Mouse (Mus musculus) natural killer cell, adult 2 months (primary cell): ENCODE measurements around the gene 4931406C07Rik.

Experiments used
- DNase-seq, 2 experiments: peaks; one replicate each; pipeline ENCODE4 v3.0.0; 2022; ENCODE audit warnings: low spot score in 2 of 2

Gene 4931406C07Rik

GRCm38 (mm10) chr9:15289251-15289650 is 17.0 kb downstream of the 4931406C07Rik start:
- no peak for DNase-seq

- no peak for DNase-seq
These were observed 17.8 kb downstream of the 4931406C07Rik start for GRCm38 (mm10) chr9:15288402-15288801.

GRCm38 (mm10) chr9:15287846-15288245 is 18.4 kb downstream of the 4931406C07Rik start:
- no peak for DNase-seq

DNA sequence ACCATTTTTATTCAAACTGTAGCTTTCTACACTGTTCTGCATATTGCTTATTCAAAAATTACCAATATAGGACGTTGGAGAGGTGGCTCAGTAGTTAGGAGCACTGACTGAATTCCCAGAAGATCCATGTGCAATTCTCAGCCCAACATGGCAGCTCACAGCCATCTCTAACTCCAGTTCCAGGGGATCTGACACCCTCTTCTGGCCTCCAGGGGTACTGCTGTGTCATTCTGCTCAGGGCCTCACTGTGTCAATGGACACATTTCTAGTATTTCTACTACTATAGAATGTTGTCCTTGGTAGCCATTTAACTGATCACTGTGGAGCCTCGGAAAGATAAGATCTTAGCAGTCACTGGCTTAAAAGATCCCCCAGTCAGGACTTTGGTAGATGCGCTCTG is 20.8 kb downstream of the 4931406C07Rik start:
- DNase-seq, result peak in 1 of 2 experiments; percentile 17

DNA sequence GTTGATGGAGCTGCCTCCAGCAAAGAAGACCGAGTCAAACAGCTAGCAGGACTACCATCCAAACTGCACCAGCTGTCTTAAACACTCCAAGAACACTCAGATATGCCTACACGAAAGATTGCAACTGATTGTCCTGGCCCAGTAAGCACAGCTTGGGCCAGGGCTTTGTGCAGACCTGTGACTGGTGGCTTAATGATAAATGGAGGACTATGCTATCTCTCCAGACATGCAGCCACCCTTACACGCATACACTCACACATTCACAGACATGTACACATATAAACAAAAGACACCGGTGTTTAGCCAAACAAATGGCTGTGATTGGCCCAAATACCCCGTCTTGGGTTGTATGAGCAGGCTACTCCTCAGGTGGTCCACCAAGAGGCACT is 25.8 kb downstream of the 4931406C07Rik start:
- no peak for DNase-seq

- DNase-seq, result peak; percentile 89 to 91
These were observed 26.4 kb downstream of the 4931406C07Rik start, which contains the start of gene Med17 for GRCm38 (mm10) chr9:15279649-15280490. Med17 (minus strand) TSS chr9:15279931.

GRCm38 (mm10) chr9:15279139-15279648 is 27.1 kb downstream of the 4931406C07Rik start:
- no peak for DNase-seq

- DNase-seq, result no peak
These were observed 27.9 kb downstream of the 4931406C07Rik start for GRCm38 (mm10) chr9:15278343-15278742.

DNA sequence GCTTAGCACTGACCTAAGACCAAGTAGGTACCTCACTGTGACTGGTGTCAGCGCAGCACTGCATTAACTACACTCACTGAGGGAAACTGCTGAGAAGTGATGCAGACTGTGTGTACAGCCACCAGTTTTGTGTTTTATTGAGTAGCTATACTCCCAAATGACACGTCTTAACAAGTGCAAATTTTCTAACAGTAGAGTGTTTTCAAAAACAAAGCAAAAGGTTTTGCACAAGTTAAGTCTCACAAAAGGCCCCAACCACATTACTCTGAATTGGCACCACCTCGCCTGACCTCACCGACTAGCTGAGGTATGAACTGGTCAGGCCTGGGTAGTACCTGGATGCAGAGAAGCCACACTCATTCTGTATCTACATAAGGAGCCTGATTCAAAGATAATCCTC is 29.4 kb downstream of the 4931406C07Rik start:
- DNase-seq, result no peak

DNA sequence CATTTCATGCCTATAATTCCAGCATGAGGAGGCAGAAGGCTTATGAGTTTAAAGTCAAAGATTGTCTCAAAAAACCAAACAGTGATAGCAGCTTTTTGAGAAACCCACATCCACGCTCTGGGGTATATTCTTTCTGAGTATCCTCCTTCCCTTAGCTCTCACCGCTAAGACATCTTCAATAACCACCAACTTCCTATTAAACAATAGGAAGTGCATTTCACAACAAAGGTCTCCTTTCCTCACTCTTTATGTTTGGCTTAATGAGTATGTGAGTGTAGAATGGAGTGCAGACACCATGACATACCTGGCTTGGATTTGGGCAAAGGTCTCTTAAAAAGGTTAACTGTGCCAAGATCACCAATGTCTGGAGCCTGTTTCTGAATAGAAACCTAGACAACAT is 32.3 kb downstream of the 4931406C07Rik start:
- no peak for DNase-seq

- DNase-seq, result no peak
These were observed 42.8 kb downstream of the 4931406C07Rik start for GRCm38 (mm10) chr9:15263487-15263886.

DNA sequence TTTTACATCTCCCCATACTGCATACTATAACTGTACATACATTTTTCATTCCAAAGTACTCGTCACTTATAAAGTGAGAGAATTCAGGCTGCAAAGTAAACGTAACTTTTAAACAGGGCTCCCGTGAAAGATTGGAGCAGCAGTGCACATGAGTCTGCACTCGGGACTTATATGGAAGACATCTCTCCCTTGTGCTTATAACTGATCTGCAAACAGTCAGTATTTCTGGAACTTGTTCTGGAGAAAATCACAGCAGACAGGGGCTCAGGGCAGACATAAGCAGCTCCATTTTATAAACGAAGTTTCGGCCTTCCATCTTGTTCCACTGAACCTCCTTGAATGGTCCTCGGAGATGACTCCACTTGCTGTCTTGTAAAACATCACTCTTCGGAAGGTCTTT is 44.3 kb downstream of the 4931406C07Rik start:
- DNase-seq, result no peak

- DNase-seq, result no peak
These were observed 50.0 kb downstream of the 4931406C07Rik start for GRCm38 (mm10) chr9:15256214-15256613.

DNA sequence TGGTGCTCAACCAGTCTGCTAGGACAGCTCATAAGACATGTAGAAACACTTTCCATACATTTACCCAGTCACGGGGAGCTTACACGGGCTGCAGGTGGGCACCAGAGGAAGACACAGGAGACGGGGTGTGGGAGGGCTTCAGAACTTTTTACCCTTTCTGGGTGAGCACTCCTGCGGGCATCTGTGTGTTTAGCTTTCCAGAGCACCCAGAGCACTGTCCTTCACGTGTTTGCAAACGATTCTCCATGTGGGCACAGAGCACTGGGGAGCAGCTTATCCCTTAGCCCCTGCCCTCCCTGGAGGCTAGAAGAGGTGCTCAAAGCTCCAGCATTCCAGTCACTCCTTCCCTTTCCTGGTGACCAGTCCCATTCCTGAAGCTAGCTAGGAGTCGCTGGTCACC is 51.7 kb downstream of the 4931406C07Rik start:
- DNase-seq, result no peak

- no peak for DNase-seq
These were observed 54.1 kb downstream of the 4931406C07Rik start for GRCm38 (mm10) chr9:15252196-15252595.

DNA sequence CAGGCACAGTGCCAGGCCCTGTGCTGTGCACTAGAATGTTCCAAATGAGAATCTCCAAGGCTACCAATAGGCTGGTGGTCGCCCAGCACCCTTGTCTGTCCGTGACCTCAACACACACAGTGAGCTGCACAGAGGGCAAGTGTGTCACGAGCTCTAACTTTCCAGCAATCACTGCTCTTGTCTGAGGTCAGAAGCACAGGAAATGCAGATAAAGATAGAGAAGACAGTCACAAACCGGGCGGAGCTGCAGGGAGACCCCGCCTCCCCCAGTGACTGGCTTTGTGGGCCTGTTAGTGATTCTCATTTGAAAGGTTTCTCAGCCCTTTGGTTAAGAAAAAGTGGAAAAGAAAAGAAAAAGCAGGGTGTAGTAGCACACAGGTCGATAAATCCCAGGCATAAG is 55.9 kb downstream of the 4931406C07Rik start:
- DNase-seq, result no peak

- DNase-seq, result no peak
These were observed 60.8 kb downstream of the 4931406C07Rik start for GRCm38 (mm10) chr9:15245319-15246075.

DNA sequence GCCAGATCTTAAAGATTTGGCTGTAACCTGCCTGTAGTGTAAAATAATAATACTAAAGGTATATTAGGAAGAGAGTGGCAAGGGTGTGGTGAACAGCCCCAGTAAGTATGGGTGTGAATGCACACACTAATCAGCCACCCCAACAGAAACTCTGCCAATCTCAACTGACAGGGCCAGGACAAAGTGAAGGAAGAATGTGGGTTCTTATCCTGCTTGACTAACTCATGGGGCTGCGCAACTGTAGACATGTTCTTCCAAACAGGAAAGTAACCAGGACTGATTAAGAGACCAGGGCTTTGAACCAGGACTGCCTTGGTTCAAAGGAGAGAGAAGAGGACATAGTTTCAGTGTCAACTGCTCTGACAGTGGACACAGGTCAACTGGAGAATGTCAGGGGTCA is 64.1 kb downstream of the 4931406C07Rik start:
- no peak for DNase-seq

GRCm38 (mm10) chr9:15241596-15241939 is 64.7 kb downstream of the 4931406C07Rik start:
- peak in 1 of 2 experiments; percentile 8 for DNase-seq

GRCm38 (mm10) chr9:15240863-15241595 is 65.2 kb downstream of the 4931406C07Rik start:
- DNase-seq, result no peak

DNA sequence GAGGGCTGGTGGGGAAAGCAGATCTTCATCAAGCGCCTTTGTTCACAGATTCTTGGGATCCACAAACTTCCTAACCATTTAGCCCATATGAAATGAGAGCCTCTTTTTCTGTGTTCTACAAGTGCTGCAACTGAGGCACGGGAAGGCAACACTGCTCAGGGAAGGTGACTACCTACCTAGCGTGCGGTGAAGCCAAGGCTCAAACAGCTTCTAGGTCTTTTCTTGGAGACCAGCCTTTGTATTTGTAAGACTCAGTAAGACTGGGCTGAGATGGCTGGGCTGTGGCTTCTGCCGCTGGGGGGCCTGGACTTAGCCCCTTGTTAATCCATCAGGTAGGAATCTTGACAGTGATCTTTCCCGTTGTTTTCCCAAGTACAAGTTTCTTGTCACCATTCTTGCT is 66.2 kb downstream of the 4931406C07Rik start:
- DNase-seq, result no peak
